Mouse (Mus musculus): ENCODE results near the gene Ngrn. TPM values are rescaled to one million over a fixed set of nuclear protein-coding genes. Genes with fewer than 3 reads are reported as not detected.

Ngrn gene
- polyA plus RNA-seq, 1 experiment: 21.6 TPM

- DNase-seq: no peak
- Histone ChIP-seq H3K36me3 (ENCODE audit: control insufficient read depth, insufficient read depth, low read length) (no peaks in the 10 kb centered on the region; the same call in 1 of the 2 replicates), H3K4me1 (ENCODE audit: control insufficient read depth, insufficient read depth, low read length) (no peaks in the 10 kb centered on the region), H3K4me3 (ENCODE audit: insufficient read depth, low read depth, low read length) (no peak overlapping the region), H3K27me3 (replicated peaks; ENCODE audit: control insufficient read depth, insufficient read depth, low read length) (no peaks in the 10 kb centered on the region), H3K27ac (ENCODE audit: insufficient read depth, low read depth, low read length) (no peak overlapping the region)
- no peak for TF ChIP-seq CTCF (conservative IDR thresholded peaks at IDR 0.05; ENCODE audit: insufficient read depth, insufficient read length, low read depth, low read length)
- TF ChIP-seq POLR2A (IDR thresholded peaks at IDR 0.05; ENCODE audit: low read depth, low read length): no peak
- 79% methylated on average over 4 of the region's 4 CpGs for WGBS
These were observed 19.4 kb upstream of the Ngrn start for GRCm38 (mm10) chr7:80241661-80242060.

DNA sequence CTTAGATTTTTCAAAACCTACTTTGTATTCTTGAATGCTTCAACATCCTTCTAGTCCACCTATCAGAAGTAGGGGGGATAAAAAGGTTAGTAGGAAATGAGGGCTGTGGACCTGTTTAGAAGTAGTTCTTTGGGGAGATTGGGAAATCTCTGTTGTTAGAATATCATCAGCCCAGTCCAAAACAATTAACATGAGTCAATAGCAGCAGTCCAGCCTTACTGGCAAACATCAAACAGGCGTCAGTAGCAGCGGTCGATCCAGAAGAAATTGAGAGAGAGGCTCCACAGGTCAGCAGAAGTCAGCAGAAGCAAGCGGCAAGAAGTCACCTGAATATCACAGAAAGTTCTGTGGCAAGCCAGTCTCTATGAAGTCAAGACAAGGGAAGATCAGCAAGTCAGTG lies 16.2 kb upstream of the Ngrn start:
- Histone ChIP-seq H3K27ac (ENCODE audit: insufficient read depth, low read depth, low read length) (no peak overlapping the region), H3K4me3 (ENCODE audit: insufficient read depth, low read depth, low read length) (no peak overlapping the region), H3K27me3 (replicated peaks; ENCODE audit: control insufficient read depth, insufficient read depth, low read length) (no peaks in the 10 kb centered on the region), H3K36me3 (ENCODE audit: control insufficient read depth, insufficient read depth, low read length) (no peaks in the 10 kb centered on the region), H3K4me1 (ENCODE audit: control insufficient read depth, insufficient read depth, low read length) (no peaks in the 10 kb centered on the region)
- TF ChIP-seq CTCF (conservative IDR thresholded peaks at IDR 0.05; ENCODE audit: insufficient read depth, insufficient read length, low read depth, low read length) (no peak), POLR2A (IDR thresholded peaks at IDR 0.05; ENCODE audit: low read depth, low read length) (no peak)
- no peak for DNase-seq
- WGBS: 96% methylated on average over 4 of the region's 4 CpGs

- peak; percentile 99 for DNase-seq
- H3K4me3 ChIP-seq (ENCODE audit: insufficient read depth, low read depth, low read length): peak within 1 kb of the TSS; percentile 73
- H3K27ac ChIP-seq (ENCODE audit: insufficient read depth, low read depth, low read length): peak within 1 kb of the TSS; percentile 37
- no peaks in the 10 kb centered on the region for H3K36me3 ChIP-seq (ENCODE audit: control insufficient read depth, insufficient read depth, low read length)
- no peaks in the 10 kb centered on the region for H3K4me1 ChIP-seq (ENCODE audit: control insufficient read depth, insufficient read depth, low read length)
- no peaks in the 10 kb centered on the region for H3K27me3 ChIP-seq (replicated peaks; ENCODE audit: control insufficient read depth, insufficient read depth, low read length)
- TF ChIP-seq CTCF (conservative IDR thresholded peaks at IDR 0.05; ENCODE audit: insufficient read depth, insufficient read length, low read depth, low read length): peak; percentile 39; the same call in 1 of the 2 replicates
- no peak for TF ChIP-seq POLR2A (IDR thresholded peaks at IDR 0.05; ENCODE audit: low read depth, low read length)
- WGBS: under 1% methylated on average over 48 of the region's 48 CpGs
These were observed 14.8 kb upstream of the Ngrn start, which contains the start of gene Ttll13 for GRCm38 (mm10) chr7:80246148-80246721. Ttll13 (plus strand) TSS chr7:80246376.

- TF ChIP-seq POLR2A (IDR thresholded peaks at IDR 0.05; ENCODE audit: low read depth, low read length): no peak
- TF ChIP-seq CTCF (conservative IDR thresholded peaks at IDR 0.05; ENCODE audit: insufficient read depth, insufficient read length, low read depth, low read length): no peak
- no peak overlapping the region for H3K27ac ChIP-seq (ENCODE audit: insufficient read depth, low read depth, low read length)
These were observed 14.2 kb upstream of the Ngrn start for GRCm38 (mm10) chr7:80246859-80247258.

GRCm38 (mm10) chr7:80252437-80252836 lies 8.6 kb upstream of the Ngrn start:
- TF ChIP-seq CTCF (conservative IDR thresholded peaks at IDR 0.05; ENCODE audit: insufficient read depth, insufficient read length, low read depth, low read length) (no peak), POLR2A (IDR thresholded peaks at IDR 0.05; ENCODE audit: low read depth, low read length) (no peak)
- WGBS: 74% methylated on average over 7 of the region's 7 CpGs
- Histone ChIP-seq H3K27ac (ENCODE audit: insufficient read depth, low read depth, low read length) (no peak overlapping the region), H3K4me3 (ENCODE audit: insufficient read depth, low read depth, low read length) (no peak overlapping the region), H3K4me1 (ENCODE audit: control insufficient read depth, insufficient read depth, low read length) (no peaks in the 10 kb centered on the region), H3K36me3 (ENCODE audit: control insufficient read depth, insufficient read depth, low read length) (no peaks in the 10 kb centered on the region), H3K27me3 (replicated peaks; ENCODE audit: control insufficient read depth, insufficient read depth, low read length) (no peaks in the 10 kb centered on the region)
- no peak for DNase-seq

More at GRCm38 (mm10) chr7:80246859-80247258, 14.2 kb upstream of the Ngrn start:
- no peak overlapping the region for H3K4me3 ChIP-seq (ENCODE audit: insufficient read depth, low read depth, low read length)
- DNase-seq: no peak
- no peaks in the 10 kb centered on the region for H3K36me3 ChIP-seq (ENCODE audit: control insufficient read depth, insufficient read depth, low read length)
- WGBS: 59% methylated on average over 7 of the region's 7 CpGs
- no peaks in the 10 kb centered on the region for H3K27me3 ChIP-seq (replicated peaks; ENCODE audit: control insufficient read depth, insufficient read depth, low read length)
- no peaks in the 10 kb centered on the region for H3K4me1 ChIP-seq (ENCODE audit: control insufficient read depth, insufficient read depth, low read length)

- H3K4me3 ChIP-seq (ENCODE audit: insufficient read depth, low read depth, low read length): no peak overlapping the region
- H3K27me3 ChIP-seq (replicated peaks; ENCODE audit: control insufficient read depth, insufficient read depth, low read length): no peaks in the 10 kb centered on the region
- no peak overlapping the region for H3K27ac ChIP-seq (ENCODE audit: insufficient read depth, low read depth, low read length)
- no peak for TF ChIP-seq CTCF (conservative IDR thresholded peaks at IDR 0.05; ENCODE audit: insufficient read depth, insufficient read length, low read depth, low read length)
- no peak for TF ChIP-seq POLR2A (IDR thresholded peaks at IDR 0.05; ENCODE audit: low read depth, low read length)
- WGBS: 91% methylated on average over 11 of the region's 11 CpGs
- no peaks in the 10 kb centered on the region for H3K4me1 ChIP-seq (ENCODE audit: control insufficient read depth, insufficient read depth, low read length)
- no peak for DNase-seq
- H3K36me3 ChIP-seq (ENCODE audit: control insufficient read depth, insufficient read depth, low read length): no peaks in the 10 kb centered on the region
These were observed 8.1 kb upstream of the Ngrn start for GRCm38 (mm10) chr7:80252886-80253285.

- Histone ChIP-seq H3K4me1 (ENCODE audit: control insufficient read depth, insufficient read depth, low read length) (peaks cover 3% of the 10 kb centered on the region; the same call in 1 of the 2 replicates), H3K27me3 (replicated peaks; ENCODE audit: control insufficient read depth, insufficient read depth, low read length) (no peaks in the 10 kb centered on the region), H3K4me3 (ENCODE audit: insufficient read depth, low read depth, low read length) (no peak overlapping the region), H3K27ac (ENCODE audit: insufficient read depth, low read depth, low read length) (no peak overlapping the region), H3K36me3 (ENCODE audit: control insufficient read depth, insufficient read depth, low read length) (no peaks in the 10 kb centered on the region)
- TF ChIP-seq POLR2A (IDR thresholded peaks at IDR 0.05; ENCODE audit: low read depth, low read length): no peak
- TF ChIP-seq CTCF (conservative IDR thresholded peaks at IDR 0.05; ENCODE audit: insufficient read depth, insufficient read length, low read depth, low read length): no peak
- DNase-seq: peak; percentile 13
- WGBS: 59% methylated on average over 2 of the region's 2 CpGs
These were observed 5.0 kb upstream of the Ngrn start for GRCm38 (mm10) chr7:80255981-80256380.
